In the genomic region with DNA sequence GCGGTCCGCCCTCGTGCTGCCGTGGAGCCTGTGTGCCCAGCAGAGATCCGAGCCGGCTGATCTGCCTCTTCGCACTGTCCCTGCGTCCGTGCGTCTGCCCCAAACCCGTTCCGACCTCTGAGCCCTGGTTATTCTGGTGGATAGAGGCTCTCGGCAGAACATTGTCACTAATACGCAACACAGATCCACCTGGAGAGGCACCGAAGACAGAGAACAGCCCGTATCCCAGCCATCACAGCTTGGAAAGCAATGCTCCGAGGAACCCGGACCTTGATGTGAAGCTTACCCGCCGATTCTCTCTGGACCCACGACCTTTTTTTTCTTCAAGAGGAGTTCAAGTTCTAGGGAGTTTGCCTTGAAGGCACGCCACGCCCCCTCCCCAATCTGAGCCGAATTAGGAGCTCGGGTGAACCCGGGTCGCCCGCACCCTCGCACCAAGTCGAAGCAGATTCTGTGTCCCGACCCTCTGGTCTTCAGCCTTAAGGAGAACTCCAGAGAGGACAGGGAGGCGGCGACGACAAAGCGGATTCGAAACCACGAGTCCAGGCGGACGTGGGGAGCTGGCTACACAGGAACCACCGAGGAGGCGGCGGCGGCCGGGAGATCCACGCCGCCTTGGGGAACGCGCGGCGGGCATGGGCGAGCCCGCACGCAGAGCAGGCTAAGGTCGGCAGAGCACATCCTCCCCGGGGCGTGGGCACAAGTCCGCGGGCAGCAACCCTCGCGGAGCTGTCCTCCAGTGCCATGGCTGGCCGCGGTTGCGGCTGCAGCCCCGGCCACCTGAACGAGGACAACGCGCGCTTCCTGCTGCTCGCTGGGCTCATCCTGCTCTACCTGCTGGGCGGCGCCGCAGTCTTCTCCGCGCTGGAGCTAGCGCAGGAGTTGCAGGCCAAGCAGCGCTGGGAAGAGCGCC, we compare ENCODE assay signal across 8 mouse cellular contexts. TPM values are rescaled to one million over a fixed set of nuclear protein-coding genes. Genes with fewer than 3 reads are reported as not detected.
DNase-seq lines count a peak whose midpoint lies in the region; ATAC-seq and TF ChIP-seq lines count a peak whose summit lies in the region.

No protein-coding gene starts in this region.

- H3K9ac ChIP-seq in forebrain, embryonic 16.5 days (replicated peaks; ENCODE audit: low read depth, low read length), result peak overlapping the region; percentile 64
- H3K9ac ChIP-seq in hindbrain, embryonic 14.5 days, result peak overlapping the region; percentile 56
- H3K9ac ChIP-seq in liver, embryonic 12.5 days, result 0 out of 2 replicates have a peak overlapping the region, but pooled peaks have one; percentile 12

- under 1% methylated on average over 77 of the region's 77 CpGs for WGBS in forebrain, embryonic 16.5 days
- under 1% methylated on average over 77 of the region's 77 CpGs for WGBS in hindbrain, embryonic 14.5 days
- WGBS in liver, embryonic 12.5 days (ENCODE audit: insufficient replicate concordance), result 1% methylated on average over 77 of the region's 77 CpGs

- peak overlapping the region; percentile 97 for H3K4me2 ChIP-seq in forebrain, embryonic 16.5 days (ENCODE audit: low read length)
- H3K4me2 ChIP-seq in hindbrain, embryonic 14.5 days (replicated peaks), result peak overlapping the region; percentile 93
- H3K4me2 ChIP-seq in liver, embryonic 12.5 days, result peak overlapping the region; percentile 70

- peak overlapping the region; percentile 92 for H3K27ac ChIP-seq in bone marrow macrophage, adult 2 months (ENCODE audit: insufficient read depth, low read depth, low read length)
- no peak overlapping the region for H3K27ac ChIP-seq in forebrain, embryonic 16.5 days (ENCODE audit: low read length)
- no peak overlapping the region for H3K27ac ChIP-seq in hindbrain, embryonic 14.5 days
- H3K27ac ChIP-seq in liver, embryonic 12.5 days, result no peak overlapping the region

- H3K27me3 ChIP-seq in forebrain, embryonic 16.5 days (replicated peaks; ENCODE audit: control insufficient read depth, insufficient read depth, low read length), result peaks cover 51% of the 10 kb centered on the region
- peaks cover 71% of the 10 kb centered on the region for H3K27me3 ChIP-seq in hindbrain, embryonic 14.5 days (ENCODE audit: control insufficient read depth, insufficient read depth, low read length)
- H3K27me3 ChIP-seq in liver, embryonic 12.5 days (replicated peaks), result peaks cover 74% of the 10 kb centered on the region

- TF ChIP-seq CTCF in bone marrow macrophage, adult 2 months (IDR thresholded peaks at IDR 0.05; ENCODE audit: low read depth, low read length), result no peak

- H3K4me3 ChIP-seq in bone marrow macrophage, adult 2 months (ENCODE audit: insufficient read depth, low read length), result peak overlapping the region; percentile 83
- H3K4me3 ChIP-seq in forebrain, embryonic 16.5 days (replicated peaks; ENCODE audit: low read length), result peak overlapping the region; percentile 57
- H3K4me3 ChIP-seq in hindbrain, embryonic 14.5 days (replicated peaks; ENCODE audit: low read length), result peak overlapping the region; percentile 49
- H3K4me3 ChIP-seq in liver, embryonic 12.5 days, result peak overlapping the region; percentile 49

- DNase-seq in spleen, adult 18-20 months, result peak; percentile 21 to 39
- no peak for DNase-seq in spleen, adult 12 weeks (ENCODE audit: low spot score)
- DNase-seq in hindbrain, embryonic 14.5 days (ENCODE audit: low spot score), result peak; percentile 38
- DNase-seq in natural killer cell, adult 2 months (ENCODE audit: low spot score in 2 of 2), result no peak

- no peaks in the 10 kb centered on the region for H3K9me3 ChIP-seq in forebrain, embryonic 16.5 days (ENCODE audit: control insufficient read depth, low read length)
- no peaks in the 10 kb centered on the region for H3K9me3 ChIP-seq in hindbrain, embryonic 14.5 days (ENCODE audit: control insufficient read depth, low read length)
- H3K9me3 ChIP-seq in liver, embryonic 12.5 days (replicated peaks), result no peaks in the 10 kb centered on the region

- H3K4me1 ChIP-seq in bone marrow macrophage, adult 2 months (ENCODE audit: control insufficient read depth, insufficient read depth, low read length), result peaks cover 23% of the 10 kb centered on the region
- H3K4me1 ChIP-seq in forebrain, embryonic 16.5 days (replicated peaks; ENCODE audit: control insufficient read depth, insufficient read depth, low read length), result peaks cover 29% of the 10 kb centered on the region
- H3K4me1 ChIP-seq in hindbrain, embryonic 14.5 days (replicated peaks; ENCODE audit: control insufficient read depth, insufficient read depth, low read length), result peaks cover 18% of the 10 kb centered on the region
- peaks cover 25% of the 10 kb centered on the region for H3K4me1 ChIP-seq in liver, embryonic 12.5 days

- TF ChIP-seq POLR2A in bone marrow macrophage, adult 2 months (IDR thresholded peaks at IDR 0.05; ENCODE audit: borderline replicate concordance, low read depth, low read length), result no peak

- peak; percentile 60 for ATAC-seq in forebrain, embryonic 16.5 days
- ATAC-seq in hindbrain, embryonic 14.5 days (ENCODE audit: low FRiP score), result 0 out of 2 replicates have a peak, but pooled peaks have one; percentile 47
- no peak for ATAC-seq in liver, embryonic 12.5 days
- ATAC-seq in monocyte, adult 5-6 weeks (replicated peaks; ENCODE audit: insufficient number of reproducible peaks, low FRiP score, low TSS enrichment, poor library complexity, severe bottlenecking), result 0 out of 2 replicates have a peak, but pooled peaks have one; percentile 25

- H3K36me3 ChIP-seq in forebrain, embryonic 16.5 days (ENCODE audit: control insufficient read depth, insufficient read depth), result no peaks in the 10 kb centered on the region
- no peaks in the 10 kb centered on the region for H3K36me3 ChIP-seq in hindbrain, embryonic 14.5 days (replicated peaks; ENCODE audit: control insufficient read depth, insufficient read depth)
- H3K36me3 ChIP-seq in liver, embryonic 12.5 days, result no peaks in the 10 kb centered on the region

RNA-seq across cellular contexts. Expression of a gene that starts 1.2 kb away (rescaled TPM):
- 27.7 and 28.3 TPM in 2 replicates for polyA plus RNA-seq in bone marrow macrophage, adult 2 months (2012; ENCODE audit: insufficient read depth, insufficient read length, missing spikeins)
- polyA plus RNA-seq in forebrain, embryonic 16.5 days (2015; fragmentation: Nextera tagmentation; extraction: Ambion mirVana), result 0.90 and 1.3 TPM in 2 replicates
- polyA plus RNA-seq in hindbrain, embryonic 14.5 days (2014; fragmentation: Nextera tagmentation; extraction: Ambion mirVana), result 0.80 TPM in 2 replicates
- 0.46 and 0.59 TPM in 2 replicates for polyA plus RNA-seq in liver, embryonic 12.5 days (2016; fragmentation: Nextera tagmentation; extraction: Ambion mirVana)
- 0.29 to 0.96 TPM (median 0.49 TPM) in 3 replicates for total RNA-seq in monocyte, adult 5-6 weeks (2017)

Comparison
In these comparisons a context has a peak if more than half of its experiments do, and no peak if none do; other contexts are left out.
1. DNase-seq: peak in spleen, adult 18-20 months (2 of 2) and hindbrain, embryonic 14.5 days (single experiment); none in spleen, adult 12 weeks (single experiment) and natural killer cell, adult 2 months (0 of 2).
2. H3K9ac ChIP-seq: peak in every context shown above with its lines; median percentile 64 in forebrain, embryonic 16.5 days; 56 in hindbrain, embryonic 14.5 days; 12 in liver, embryonic 12.5 days.
3. RNA of a gene that starts 1.2 kb away (polyA plus RNA-seq): 27.7 to 28.3 TPM in bone marrow macrophage, adult 2 months; 0.90 to 1.3 TPM in forebrain, embryonic 16.5 days, 0.80 TPM in hindbrain, embryonic 14.5 days and 0.46 to 0.59 TPM in liver, embryonic 12.5 days; every median in the first group is over 10 times any median in the second.
4. Peak in every context shown above with its lines, with median percentiles within 50 percentile points of each other: H3K4me3 ChIP-seq and H3K4me2 ChIP-seq.